Mouse (Mus musculus): ENCODE results near the gene Hist1h2ah. TPM values are rescaled to one million over a fixed set of nuclear protein-coding genes. Genes with fewer than 3 reads are reported as not detected.

Hist1h2ah gene
- polyA plus RNA-seq, 1 experiment from 2014 or later = not detected

DNA sequence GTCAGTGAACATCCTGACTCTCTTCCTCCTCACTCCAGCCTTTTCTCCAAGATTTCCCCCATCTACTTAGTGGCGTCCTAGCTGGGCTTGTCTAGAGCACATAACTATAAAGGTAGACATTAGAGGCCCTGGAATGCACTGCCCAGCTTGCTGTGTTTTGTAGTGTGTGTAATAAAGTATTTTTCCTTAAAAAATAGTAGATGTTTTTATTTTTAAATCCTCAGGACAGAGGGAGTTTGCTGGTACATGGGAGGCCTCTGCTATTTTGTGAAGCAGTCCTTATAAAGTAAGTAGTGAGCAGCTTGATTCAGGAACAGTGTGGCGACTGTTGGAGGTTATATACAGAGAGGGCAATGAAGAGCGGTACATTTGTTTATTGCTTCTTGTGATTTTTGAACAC lies 26.7 kb downstream of the Hist1h2ah start:
- no peak overlapping the region for H3K4me3 ChIP-seq (ENCODE audit: low read depth, low read length)
- WGBS = 78% methylated on average over 3 of the region's 3 CpGs
- H3K4me2 ChIP-seq (replicated peaks; ENCODE audit: low read depth) = no peak overlapping the region

DNA sequence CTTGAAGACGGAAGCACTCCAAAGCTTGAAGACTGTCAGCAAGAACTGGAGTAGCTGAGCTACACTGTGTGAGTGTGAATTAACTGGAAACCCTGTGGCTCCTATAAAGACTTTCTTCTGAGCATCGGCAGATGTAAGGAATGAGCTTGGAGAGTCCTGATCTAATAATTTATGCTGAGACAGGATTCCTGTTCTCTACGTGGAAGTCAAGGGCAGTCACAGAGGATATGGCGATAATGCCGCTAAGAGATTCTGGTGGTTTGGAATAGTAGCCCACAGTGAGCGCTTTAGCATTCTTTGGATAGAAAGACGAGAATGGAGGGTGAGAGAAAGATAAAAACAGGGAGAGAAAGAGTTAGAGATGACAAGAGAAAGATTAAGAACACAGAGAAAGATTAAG lies 27.5 kb downstream of the Hist1h2ah start:
- Histone ChIP-seq H3K36me3 (ENCODE audit: control insufficient read depth, insufficient read depth, low read length) (no peaks in the 10 kb centered on the region), H3K9ac (ENCODE audit: low read length) (no peak overlapping the region), H3K4me1 (replicated peaks; ENCODE audit: control insufficient read depth, insufficient read depth) (0 out of 2 replicates have a peak, but pooled peaks cover 3% of the 10 kb centered on the region), H3K4me3 (ENCODE audit: low read depth, low read length) (no peak overlapping the region), H3K27me3 (ENCODE audit: control insufficient read depth, insufficient read depth, low read length) (peaks cover 29% of the 10 kb centered on the region; the same call in 1 of the 2 replicates), H3K9me3 (ENCODE audit: control insufficient read depth, low read length) (no peaks in the 10 kb centered on the region), H3K27ac (replicated peaks) (no peak overlapping the region), H3K4me2 (replicated peaks; ENCODE audit: low read depth) (no peak overlapping the region)
- ATAC-seq (ENCODE audit: low FRiP score, low TSS enrichment) (no peak), DNase-seq (ENCODE audit: low spot score) (no peak)
- TF ChIP-seq EP300 (optimal IDR thresholded peaks at IDR 0.05) (no peak), CTCF (IDR thresholded peaks at IDR 0.05; ENCODE audit: low read depth) (no peak)
- 52% methylated on average over 7 of the region's 7 CpGs for WGBS

More for the DNA sequence above, 26.7 kb downstream of the Hist1h2ah start:
- Histone ChIP-seq H3K27me3 (ENCODE audit: control insufficient read depth, insufficient read depth, low read length) (peaks cover 29% of the 10 kb centered on the region; the same call in 1 of the 2 replicates), H3K36me3 (ENCODE audit: control insufficient read depth, insufficient read depth, low read length) (no peaks in the 10 kb centered on the region), H3K4me1 (replicated peaks; ENCODE audit: control insufficient read depth, insufficient read depth) (0 out of 2 replicates have a peak, but pooled peaks cover 3% of the 10 kb centered on the region), H3K27ac (replicated peaks) (no peak overlapping the region), H3K9me3 (ENCODE audit: control insufficient read depth, low read length) (no peaks in the 10 kb centered on the region), H3K9ac (ENCODE audit: low read length) (no peak overlapping the region)
- no peak for TF ChIP-seq CTCF (IDR thresholded peaks at IDR 0.05; ENCODE audit: low read depth)
- TF ChIP-seq EP300 (optimal IDR thresholded peaks at IDR 0.05) = no peak
- no peak for DNase-seq (ENCODE audit: low spot score)
- no peak for ATAC-seq (ENCODE audit: low FRiP score, low TSS enrichment)

DNA sequence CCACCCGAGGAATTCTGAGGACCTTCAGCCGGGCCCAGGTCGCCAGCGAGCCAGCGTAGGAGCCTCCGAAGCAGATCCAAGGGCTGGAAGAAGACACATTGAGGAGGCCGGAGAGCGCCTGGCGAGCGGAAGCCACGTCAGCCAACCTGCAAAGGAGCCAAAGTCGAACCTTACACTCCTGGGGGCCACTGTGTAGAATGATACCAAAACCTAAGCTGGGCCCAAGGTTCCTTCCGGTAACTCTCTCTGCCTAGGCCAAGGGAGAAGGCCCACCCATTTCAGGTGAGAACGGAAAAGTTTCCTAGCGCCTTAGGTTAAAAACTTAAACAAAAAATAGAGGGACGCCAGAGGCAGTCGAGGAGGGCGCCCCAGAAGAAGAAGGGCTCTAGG lies 28.3 kb downstream of the Hist1h2ah start:
- WGBS = 6% methylated on average over 18 of the region's 18 CpGs
- DNase-seq (ENCODE audit: low spot score) = no peak

DNA sequence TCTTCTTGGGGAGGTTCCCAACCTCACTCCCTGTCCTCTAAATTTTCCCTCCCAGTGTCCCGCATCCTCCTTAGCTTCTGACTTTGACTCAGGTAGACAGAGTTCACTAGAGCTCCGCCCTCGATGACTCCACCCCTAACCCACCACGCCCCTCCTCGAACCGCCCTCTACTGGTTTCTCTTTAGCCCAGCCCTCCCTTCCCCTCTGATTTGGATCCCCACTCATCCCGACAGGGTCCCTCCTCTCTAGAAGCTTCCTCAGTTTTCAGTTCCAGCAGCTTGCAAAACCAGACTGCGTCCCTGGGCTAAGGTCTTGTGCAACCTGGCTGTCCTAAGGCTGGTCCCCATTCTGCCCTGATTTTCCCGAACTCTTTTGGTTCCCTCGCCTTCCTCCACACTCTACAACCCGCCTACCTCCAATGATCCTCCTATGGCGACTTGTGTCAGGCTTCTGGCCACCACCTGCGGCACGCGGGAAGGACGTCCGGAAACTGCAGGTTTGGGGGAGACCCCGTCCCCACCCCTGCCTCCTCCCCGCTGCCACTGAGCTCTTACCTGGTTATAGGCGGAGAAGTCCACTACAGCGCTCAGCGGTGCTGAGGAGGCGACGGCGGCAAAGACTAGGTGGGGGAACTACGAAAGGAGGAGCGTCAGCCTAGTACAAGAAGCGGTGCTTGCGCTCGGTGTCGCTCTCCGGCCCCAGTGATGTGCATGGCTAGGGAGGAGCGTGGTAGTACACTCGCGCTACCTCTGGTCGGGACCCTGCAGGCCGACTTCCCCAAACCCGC lies 28.8 kb downstream of the Hist1h2ah start:
- Histone ChIP-seq H3K4me1 (replicated peaks; ENCODE audit: control insufficient read depth, insufficient read depth) (0 out of 2 replicates have a peak, but pooled peaks cover 3% of the 10 kb centered on the region), H3K27me3 (ENCODE audit: control insufficient read depth, insufficient read depth, low read length) (peaks cover 29% of the 10 kb centered on the region; the same call in 1 of the 2 replicates), H3K9ac (ENCODE audit: low read length) (peak overlapping the region; percentile 41), H3K36me3 (ENCODE audit: control insufficient read depth, insufficient read depth, low read length) (no peaks in the 10 kb centered on the region), H3K4me3 (ENCODE audit: low read depth, low read length) (peak overlapping the region; percentile 49), H3K9me3 (ENCODE audit: control insufficient read depth, low read length) (no peaks in the 10 kb centered on the region), H3K4me2 (replicated peaks; ENCODE audit: low read depth) (peak overlapping the region; percentile 80), H3K27ac (replicated peaks) (no peak overlapping the region)
- TF ChIP-seq CTCF (IDR thresholded peaks at IDR 0.05; ENCODE audit: low read depth) (peak; percentile 37), EP300 (optimal IDR thresholded peaks at IDR 0.05) (no peak)
- 1% methylated on average over 38 of the region's 38 CpGs for WGBS
- peak; percentile 75 for DNase-seq (ENCODE audit: low spot score)
- ATAC-seq (ENCODE audit: low FRiP score, low TSS enrichment) = peak; percentile 86

More for the DNA sequence above, 28.3 kb downstream of the Hist1h2ah start:
- Histone ChIP-seq H3K27ac (replicated peaks) (no peak overlapping the region), H3K36me3 (ENCODE audit: control insufficient read depth, insufficient read depth, low read length) (no peaks in the 10 kb centered on the region), H3K4me1 (replicated peaks; ENCODE audit: control insufficient read depth, insufficient read depth) (0 out of 2 replicates have a peak, but pooled peaks cover 3% of the 10 kb centered on the region), H3K9me3 (ENCODE audit: control insufficient read depth, low read length) (no peaks in the 10 kb centered on the region), H3K9ac (ENCODE audit: low read length) (no peak overlapping the region), H3K4me2 (replicated peaks; ENCODE audit: low read depth) (peak overlapping the region; percentile 80), H3K4me3 (ENCODE audit: low read depth, low read length) (peak overlapping the region; percentile 49), H3K27me3 (ENCODE audit: control insufficient read depth, insufficient read depth, low read length) (peaks cover 29% of the 10 kb centered on the region; the same call in 1 of the 2 replicates)
- ATAC-seq (ENCODE audit: low FRiP score, low TSS enrichment) = no peak
- TF ChIP-seq CTCF (IDR thresholded peaks at IDR 0.05; ENCODE audit: low read depth) (no peak), EP300 (optimal IDR thresholded peaks at IDR 0.05) (no peak)

DNA sequence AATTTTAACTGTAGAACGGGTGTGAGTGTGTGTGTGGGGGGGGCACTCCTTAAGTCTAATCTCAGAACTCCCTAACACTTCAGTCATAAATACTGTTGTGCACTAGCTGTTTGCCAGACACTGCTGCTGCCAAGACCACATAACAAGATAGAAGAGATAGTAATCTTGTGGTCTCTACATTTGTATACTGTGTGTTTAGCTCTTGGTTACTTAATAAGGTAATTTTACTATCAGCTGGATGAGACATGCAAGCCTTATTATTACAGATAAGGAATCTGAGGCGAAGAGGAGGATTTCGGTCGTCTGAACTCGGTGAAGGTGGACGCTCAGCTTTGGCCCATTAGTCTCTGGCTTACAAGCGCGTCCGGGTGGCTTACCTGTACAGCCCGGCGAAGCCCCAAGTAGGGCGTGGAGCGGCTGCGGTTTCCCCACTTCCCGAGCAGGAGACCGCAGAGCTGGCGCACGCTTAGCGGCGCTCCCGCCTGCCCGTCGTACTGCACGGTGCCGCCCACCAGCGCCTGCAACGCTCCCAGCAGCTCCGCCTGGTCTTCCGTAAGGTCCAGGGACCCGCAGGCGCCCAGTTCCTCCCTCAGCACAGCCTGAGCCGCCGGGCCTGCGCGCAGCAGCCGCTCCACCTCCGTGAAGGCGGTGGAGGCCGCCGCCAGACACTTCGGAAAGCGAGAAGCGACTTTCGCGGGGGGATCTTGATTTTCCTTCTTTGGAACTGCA lies 29.6 kb downstream of the Hist1h2ah start:
- peak; percentile 62 for DNase-seq (ENCODE audit: low spot score)
- Histone ChIP-seq H3K4me3 (ENCODE audit: low read depth, low read length) (peak overlapping the region; percentile 49), H3K9me3 (ENCODE audit: control insufficient read depth, low read length) (no peaks in the 10 kb centered on the region), H3K9ac (ENCODE audit: low read length) (peak overlapping the region; percentile 24), H3K4me1 (replicated peaks; ENCODE audit: control insufficient read depth, insufficient read depth) (0 out of 2 replicates have a peak, but pooled peaks cover 3% of the 10 kb centered on the region), H3K4me2 (replicated peaks; ENCODE audit: low read depth) (peak overlapping the region; percentile 80), H3K36me3 (ENCODE audit: control insufficient read depth, insufficient read depth, low read length) (no peaks in the 10 kb centered on the region), H3K27ac (replicated peaks) (no peak overlapping the region), H3K27me3 (ENCODE audit: control insufficient read depth, insufficient read depth, low read length) (peaks cover 29% of the 10 kb centered on the region; the same call in 1 of the 2 replicates)
- TF ChIP-seq EP300 (optimal IDR thresholded peaks at IDR 0.05) (no peak), CTCF (IDR thresholded peaks at IDR 0.05; ENCODE audit: low read depth) (no peak)
- 1% methylated on average over 45 of the region's 45 CpGs for WGBS
- peak; percentile 83 for ATAC-seq (ENCODE audit: low FRiP score, low TSS enrichment)
